Mouse (Mus musculus): ENCODE results near the gene Gltp. TPM values are rescaled to one million over a fixed set of nuclear protein-coding genes. Genes with fewer than 3 reads are reported as not detected.

Gene Gltp
- polyA plus RNA-seq (2017; shearing (Covaris generic)), result 193 TPM

DNA sequence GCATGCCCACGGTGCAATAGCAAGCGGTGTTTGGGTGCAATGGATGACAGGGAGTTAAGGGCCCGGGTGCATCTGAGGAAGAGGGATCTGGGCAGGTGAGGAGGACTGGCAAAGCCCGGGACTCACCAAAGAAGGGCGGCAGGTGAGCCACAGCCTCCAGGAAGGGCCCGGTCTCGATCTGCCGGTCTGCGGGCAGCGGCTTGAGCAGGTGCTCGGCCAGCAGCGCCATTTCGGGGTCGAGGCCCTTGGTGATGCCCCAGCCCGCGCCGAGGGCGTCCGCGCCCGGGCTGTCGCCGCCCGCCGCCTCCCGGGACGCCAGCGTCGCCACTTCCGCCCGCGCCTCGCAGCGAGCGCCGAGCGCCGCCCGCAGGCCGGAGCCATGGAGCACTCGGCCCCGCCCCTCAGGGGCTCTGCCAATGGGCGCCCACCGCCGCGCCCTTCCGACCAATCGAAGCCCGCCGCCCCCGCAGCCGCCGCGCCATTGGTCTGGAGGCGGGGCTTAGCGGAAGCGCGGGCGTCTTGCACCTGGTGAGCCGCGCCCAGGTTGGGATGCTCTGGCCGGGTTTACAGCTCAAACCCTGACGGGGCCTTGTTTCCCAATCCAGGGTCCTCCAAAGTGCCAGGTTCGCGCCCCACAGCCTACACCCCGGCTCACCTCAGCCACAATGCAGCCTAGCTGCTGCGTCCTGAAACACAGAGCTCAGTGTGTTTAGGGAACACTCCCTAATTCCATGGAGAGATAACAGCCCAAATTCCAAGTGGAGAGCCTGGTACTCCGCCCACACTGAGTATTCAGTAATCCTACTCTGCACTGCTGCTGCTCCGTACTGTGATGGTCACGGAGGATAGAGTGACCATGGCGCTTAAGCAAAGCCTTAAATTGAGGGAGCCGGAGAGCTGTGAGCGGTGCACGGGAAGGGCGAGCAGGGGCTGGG lies at the start of gene Gltp:
Gltp (minus strand) TSS at position 352 of the 935 bp plus-strand sequence.

DNA sequence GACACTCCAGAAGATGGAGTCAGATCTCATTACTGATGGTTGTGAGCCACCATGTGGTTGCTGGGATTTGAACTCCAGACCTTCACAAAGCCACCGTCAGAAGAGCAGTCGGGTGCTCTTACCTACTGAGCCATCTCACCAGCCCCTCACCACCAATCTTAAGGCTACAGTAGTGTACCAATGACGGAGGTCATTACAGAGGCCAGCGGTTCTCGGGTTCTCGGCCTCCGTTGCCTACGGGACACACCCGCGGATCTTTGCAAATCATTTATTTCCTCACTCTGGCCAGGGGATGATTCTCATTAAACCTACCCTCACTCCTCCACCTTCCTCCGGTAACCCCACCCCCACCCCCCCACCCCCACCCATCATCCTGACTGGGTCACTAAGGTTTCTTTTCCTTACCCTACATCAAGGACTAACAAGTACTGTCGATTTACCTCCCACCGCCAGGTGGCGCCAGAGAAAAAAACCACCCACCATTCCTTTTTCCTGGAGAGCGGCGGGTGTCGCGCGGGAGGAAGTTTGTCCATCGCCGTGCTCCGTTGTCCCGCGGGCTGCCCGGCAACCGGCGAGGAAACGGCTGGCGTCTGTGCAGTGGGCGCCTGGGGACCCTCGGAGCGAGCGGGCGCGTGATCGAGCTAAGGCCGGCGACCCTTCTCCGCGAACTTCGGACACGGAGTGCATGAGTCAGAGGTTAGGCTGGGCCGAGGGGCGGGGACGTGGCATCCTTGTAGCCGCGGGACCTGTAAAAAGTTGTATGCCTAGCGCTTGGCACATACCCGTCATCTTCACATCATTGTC lies 16.7 kb upstream of the Gltp start, which contains the start of gene Tchp:
Tchp (plus strand) TSS at position 496 of the 804 bp plus-strand sequence.

DNA sequence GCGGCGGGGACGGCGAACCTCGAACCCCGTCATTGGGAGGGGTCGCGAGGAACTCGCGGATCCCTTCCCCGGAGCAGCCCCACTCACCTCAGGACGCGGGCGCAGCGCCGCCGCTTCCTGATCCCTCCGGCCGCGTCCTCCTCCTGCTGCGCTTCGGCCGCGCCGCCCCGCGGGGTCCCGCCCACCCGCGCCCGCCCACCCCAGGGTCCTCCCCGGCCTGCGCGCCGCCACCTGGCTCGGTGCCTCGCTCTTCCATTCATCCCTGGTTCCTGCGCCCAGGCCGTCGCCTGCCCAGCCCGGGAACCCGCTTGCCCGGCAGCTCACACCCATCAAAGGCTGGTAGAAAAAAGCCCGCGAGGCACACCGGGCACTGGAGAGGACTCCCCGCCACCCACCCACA lies 32.5 kb downstream of the Gltp start, which contains the start of gene Trpv4:
Trpv4 (minus strand) TSS at position 167 of the 400 bp plus-strand sequence.

Other genes with a start within 250 kb of the Gltp start
- gene Mmab, start 246.9 kb downstream of the Gltp start, polyA plus RNA-seq (2017; shearing (Covaris generic)), result 13.3 TPM
- 14.7 TPM for gene Mvk, start 246.7 kb downstream of the Gltp start, polyA plus RNA-seq (2017; shearing (Covaris generic))
- gene Fam222a, start 123.0 kb downstream of the Gltp start, polyA plus RNA-seq (2017; shearing (Covaris generic)), result 0.16 TPM
- not detected for gene Trpv4, start 32.6 kb downstream of the Gltp start, polyA plus RNA-seq (2017; shearing (Covaris generic))
- 27.6 TPM for gene Tchp, start 16.8 kb upstream of the Gltp start, polyA plus RNA-seq (2017; shearing (Covaris generic))
- gene Ankrd13a, start 83.7 kb upstream of the Gltp start, polyA plus RNA-seq (2017; shearing (Covaris generic)), result 13.2 TPM
- 141 TPM for gene Git2, start 84.5 kb upstream of the Gltp start, polyA plus RNA-seq (2017; shearing (Covaris generic))
- gene 1500011B03Rik, start 132.5 kb upstream of the Gltp start, polyA plus RNA-seq (2017; shearing (Covaris generic)), result 72.1 TPM
- gene 4930519G04Rik, start 162.7 kb upstream of the Gltp start, polyA plus RNA-seq (2017; shearing (Covaris generic)), result not detected
- gene Gm9936, start 167.7 kb upstream of the Gltp start, polyA plus RNA-seq (2017; shearing (Covaris generic)), result not detected
- gene Oasl2, start 206.0 kb upstream of the Gltp start, polyA plus RNA-seq (2017; shearing (Covaris generic)), result 27.2 TPM
- 11.9 TPM for gene Oasl1, start 232.3 kb upstream of the Gltp start, polyA plus RNA-seq (2017; shearing (Covaris generic))

Data from activated CD4-positive, CD25-positive, alpha-beta regulatory T cell, adult 9 weeks (primary cell).